Comparison of ENCODE assay signal across 35 mouse cellular contexts in genomic region chr3:58822211-58822610, GRCm38 (mm10). TPM values are rescaled to one million over a fixed set of nuclear protein-coding genes. Genes with fewer than 3 reads are reported as not detected.
"Had no signal": no experiment of that assay in that cellular context is flagged by ENCODE, and none has a peak within 500 bp of the region (broad histone marks: within the 10 kb centered on the region; RNA-seq: fewer than 3 reads in every experiment).

Mindy4b-ps (minus strand) TSS chr3:58822311.

- H3K27ac ChIP-seq: embryonic facial prominence, embryonic 10.5 days; embryonic facial prominence, embryonic 12.5 days; embryonic facial prominence, embryonic 13.5 days; embryonic facial prominence, embryonic 15.5 days; forebrain, embryonic 10.5 days; forebrain, embryonic 12.5 days; forebrain, embryonic 13.5 days; forebrain, embryonic 15.5 days; gastrocnemius, adult 2 months; heart, adult 2 months had no signal

- H3K9ac ChIP-seq: embryonic facial prominence, embryonic 12.5 days; embryonic facial prominence, embryonic 13.5 days; embryonic facial prominence, embryonic 15.5 days; forebrain, embryonic 12.5 days; forebrain, embryonic 13.5 days; forebrain, embryonic 15.5 days; forebrain, postnatal 0 days had no signal

- DNase-seq: cerebellum, adult 2 months; cerebellum, adult 8-10 months; cerebellum, adult 9-10 months; cerebellum, adult 9-11 months; cerebellum, postnatal 10 days; cerebellum, postnatal 14 days; cerebellum, postnatal 25 days; cerebellum, postnatal 36 days; embryo, embryonic 11 days; forebrain, postnatal 0 days; gastrocnemius, adult 2 months; gastrocnemius, postnatal 10 days; gastrocnemius, postnatal 14 days; gastrocnemius, postnatal 25 days; gastrocnemius, postnatal 36 days; heart, adult 18-20 months; heart, adult 2 months had no signal

- H3K9me3 ChIP-seq: embryonic facial prominence, embryonic 10.5 days; embryonic facial prominence, embryonic 12.5 days; embryonic facial prominence, embryonic 13.5 days; embryonic facial prominence, embryonic 15.5 days; forebrain, embryonic 10.5 days; forebrain, embryonic 12.5 days; forebrain, embryonic 13.5 days; forebrain, embryonic 15.5 days had no signal

- H3K4me2 ChIP-seq: embryonic facial prominence, embryonic 12.5 days; embryonic facial prominence, embryonic 13.5 days; embryonic facial prominence, embryonic 15.5 days; forebrain, embryonic 12.5 days; forebrain, embryonic 13.5 days; forebrain, embryonic 15.5 days had no signal

- H3K4me3 ChIP-seq: embryonic facial prominence, embryonic 10.5 days; embryonic facial prominence, embryonic 12.5 days; embryonic facial prominence, embryonic 13.5 days; embryonic facial prominence, embryonic 15.5 days; erythroblast, embryonic 14.5 days; forebrain, embryonic 10.5 days; forebrain, embryonic 12.5 days; forebrain, embryonic 13.5 days; forebrain, embryonic 15.5 days; gastrocnemius, adult 2 months; heart, adult 2 months had no signal

- H3K27me3 ChIP-seq: embryonic facial prominence, embryonic 12.5 days; embryonic facial prominence, embryonic 13.5 days; embryonic facial prominence, embryonic 15.5 days; forebrain, embryonic 12.5 days; forebrain, embryonic 13.5 days; forebrain, embryonic 15.5 days had no signal

- H3K4me1 ChIP-seq: embryonic facial prominence, embryonic 12.5 days; embryonic facial prominence, embryonic 15.5 days; forebrain, embryonic 15.5 days had no signal

- H3K36me3 ChIP-seq: embryonic facial prominence, embryonic 10.5 days; embryonic facial prominence, embryonic 12.5 days; embryonic facial prominence, embryonic 13.5 days; embryonic facial prominence, embryonic 15.5 days; forebrain, embryonic 10.5 days; forebrain, embryonic 12.5 days; forebrain, embryonic 15.5 days had no signal

- ATAC-seq: forebrain, embryonic 13.5 days; forebrain, embryonic 14.5 days; forebrain, embryonic 15.5 days; forebrain, embryonic 16.5 days; forebrain, postnatal 0 days had no signal

RNA-seq across cellular contexts. Expression of gene Mindy4b-ps, which starts in this region (rescaled TPM):
- total RNA-seq: common myeloid progenitor, adult 5-6 weeks; gastrocnemius, adult 18-20 months; gastrocnemius, adult 2 months; gastrocnemius, adult 8-10 months; gastrocnemius, postnatal 10 days; gastrocnemius, postnatal 14 days; gastrocnemius, postnatal 25 days; gastrocnemius, postnatal 36 days; gastrocnemius, postnatal 4 days; granulocyte monocyte progenitor cell, adult 5-6 weeks had no signal
- polyA plus RNA-seq: embryonic facial prominence, embryonic 10.5 days; embryonic facial prominence, embryonic 11.5 days; embryonic facial prominence, embryonic 12.5 days; embryonic facial prominence, embryonic 13.5 days; embryonic facial prominence, embryonic 15.5 days; erythroblast, embryonic 14.5 days; forebrain, embryonic 10.5 days; forebrain, embryonic 12.5 days; forebrain, embryonic 15.5 days; forebrain, embryonic 16.5 days; gonadal fat pad, adult 2 months had no signal
